Mouse (Mus musculus) c-Kit-negative CD71-positive TER-119-positive erythroid progenitor cells, embryonic 14.5 days (primary cell): ENCODE results near the gene Xab2.
A peak's percentile ranks its signal among the peaks of the same experiment; 100 is the strongest.

Experiments
- DNase-seq: peaks from one replicate; pipeline ENCODE4 v3.0.0-alpha.2; 2013; ENCODE audit warnings: low read depth, low spot score

The Xab2 gene

DNA sequence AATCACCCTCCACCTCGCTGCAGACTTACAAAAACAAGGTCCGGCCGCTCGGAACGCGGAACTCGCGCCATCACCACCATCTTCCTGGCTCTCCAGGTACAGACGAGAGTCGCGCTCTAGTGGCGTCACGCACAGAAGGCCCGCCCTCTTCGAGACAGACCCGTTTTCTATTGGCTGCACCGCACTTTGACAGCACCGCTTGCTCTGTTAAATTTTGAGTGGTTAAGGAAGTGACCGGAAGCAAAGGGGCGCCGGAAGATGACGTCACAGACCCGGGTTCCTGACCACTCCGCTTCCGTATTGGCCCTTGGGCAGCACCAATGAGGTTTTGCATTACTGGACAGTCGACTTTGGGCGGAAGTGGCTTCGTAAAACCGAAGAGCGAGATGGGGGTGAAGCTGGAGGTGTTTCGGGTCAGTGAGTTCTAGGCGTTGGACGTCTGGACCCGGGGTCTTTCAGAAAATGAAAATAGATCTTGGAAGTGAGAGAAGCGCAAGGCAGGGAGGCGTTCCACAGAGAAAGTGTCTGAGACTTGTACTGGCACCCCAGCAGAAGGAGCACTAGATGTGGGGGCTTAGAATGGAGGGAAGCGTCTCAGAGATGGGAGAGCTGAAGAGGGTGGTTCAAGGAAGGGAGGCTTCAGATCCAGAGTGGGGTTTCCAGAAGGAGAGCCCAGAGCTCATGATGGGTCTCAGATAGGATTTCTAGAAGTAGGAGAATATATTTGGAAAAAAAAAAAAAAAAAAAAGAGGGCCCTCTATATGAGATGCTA, at the start of gene Xab2, which contains the start of gene Pet100:
Xab2 (minus strand) TSS at position 118 of the 772 bp plus-strand sequence.
Pet100 (plus strand) TSS at position 350 of the 772 bp plus-strand sequence.
- peak; percentile 99 for DNase-seq

DNA sequence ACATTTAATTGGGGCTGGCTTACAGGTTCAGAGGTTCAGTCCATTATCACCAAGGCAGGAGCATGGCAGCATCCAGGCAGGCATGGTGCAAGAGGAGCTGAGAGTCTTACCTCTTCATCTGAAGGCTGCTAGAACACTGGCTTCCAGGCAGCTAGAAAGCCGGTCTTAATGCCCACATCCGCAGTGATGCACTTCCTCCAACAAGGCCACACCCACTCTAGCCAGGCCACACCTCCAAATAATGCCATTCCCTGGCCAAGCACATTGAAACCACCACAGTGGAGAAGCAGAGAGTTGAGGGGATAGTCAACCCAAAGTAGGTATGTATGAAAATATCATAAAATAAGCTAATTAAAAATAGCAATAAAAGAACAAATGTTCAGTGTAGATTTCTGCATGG, 49.3 kb upstream of the Xab2 start:
- no peak for DNase-seq

DNA sequence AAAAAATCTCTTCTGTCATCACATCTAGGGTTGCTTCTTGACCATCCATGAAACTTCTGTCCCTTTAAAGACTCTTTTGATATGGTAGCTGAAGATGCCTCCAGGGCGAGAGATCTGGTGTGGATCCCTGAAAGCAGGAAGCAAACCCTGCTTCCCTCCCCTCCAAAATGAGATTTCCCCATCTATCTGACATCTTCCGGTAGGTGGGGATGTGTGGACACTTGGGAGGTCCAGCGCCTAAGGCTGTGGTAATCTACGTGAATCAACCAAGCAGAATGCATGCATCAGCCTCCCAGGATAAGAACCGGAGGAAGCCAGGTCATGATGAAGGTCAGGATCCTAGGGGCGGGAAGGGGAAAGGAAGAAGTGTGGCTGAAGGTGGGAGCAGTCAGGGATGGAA, 44.4 kb upstream of the Xab2 start, which contains the start of gene Mcemp1:
Mcemp1 (plus strand) TSS at position 248 of the 400 bp plus-strand sequence.
- DNase-seq: no peak

DNA sequence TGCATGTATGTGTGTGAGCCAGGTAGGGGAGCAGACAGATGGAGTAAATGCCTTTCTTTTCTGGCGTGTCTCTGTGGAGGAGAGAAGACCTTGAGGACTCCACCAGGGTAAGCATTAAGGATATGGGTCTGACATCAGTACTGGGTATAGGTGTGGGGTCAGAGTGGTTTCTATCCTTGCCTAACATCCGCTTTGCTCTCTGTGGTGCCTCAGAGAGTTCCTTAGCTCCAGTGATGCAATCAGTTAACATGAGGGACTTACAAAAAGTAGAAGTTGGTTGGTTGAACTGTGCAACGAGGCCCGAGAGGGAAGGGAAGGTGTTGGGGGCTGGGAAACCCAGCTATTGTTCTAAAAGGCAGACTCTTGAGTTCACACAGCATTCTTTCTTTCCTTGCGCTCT, 43.3 kb upstream of the Xab2 start:
- no peak for DNase-seq

DNA sequence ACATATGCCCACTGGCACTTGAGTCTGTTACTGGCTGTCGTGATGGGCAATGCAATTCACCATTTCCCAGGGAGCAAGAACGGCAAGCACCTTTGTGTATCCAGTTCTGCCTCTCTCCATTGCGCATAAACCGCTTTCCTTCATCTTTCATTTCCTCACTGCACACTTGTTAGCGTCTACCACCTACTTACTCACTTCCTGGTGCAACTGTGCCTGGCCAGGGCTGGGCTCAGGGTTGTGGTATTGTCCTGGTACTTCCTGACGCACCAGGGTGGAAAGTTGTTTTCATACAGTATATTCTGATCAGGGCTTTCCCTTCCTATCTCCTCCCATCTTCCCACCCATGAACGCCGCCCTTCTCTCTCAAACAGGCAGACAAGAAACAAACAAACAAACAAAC, 39.8 kb upstream of the Xab2 start:
- no peak for DNase-seq

- no peak for DNase-seq
These were observed 35.7 kb upstream of the Xab2 start for GRCm38 (mm10) chr8:3656725-3657381.

GRCm38 (mm10) chr8:3655526-3655925, 34.4 kb upstream of the Xab2 start, which contains the start of gene Retn:
Gene Retn (plus strand): TSS chr8:3655770.
- DNase-seq: no peak

DNA sequence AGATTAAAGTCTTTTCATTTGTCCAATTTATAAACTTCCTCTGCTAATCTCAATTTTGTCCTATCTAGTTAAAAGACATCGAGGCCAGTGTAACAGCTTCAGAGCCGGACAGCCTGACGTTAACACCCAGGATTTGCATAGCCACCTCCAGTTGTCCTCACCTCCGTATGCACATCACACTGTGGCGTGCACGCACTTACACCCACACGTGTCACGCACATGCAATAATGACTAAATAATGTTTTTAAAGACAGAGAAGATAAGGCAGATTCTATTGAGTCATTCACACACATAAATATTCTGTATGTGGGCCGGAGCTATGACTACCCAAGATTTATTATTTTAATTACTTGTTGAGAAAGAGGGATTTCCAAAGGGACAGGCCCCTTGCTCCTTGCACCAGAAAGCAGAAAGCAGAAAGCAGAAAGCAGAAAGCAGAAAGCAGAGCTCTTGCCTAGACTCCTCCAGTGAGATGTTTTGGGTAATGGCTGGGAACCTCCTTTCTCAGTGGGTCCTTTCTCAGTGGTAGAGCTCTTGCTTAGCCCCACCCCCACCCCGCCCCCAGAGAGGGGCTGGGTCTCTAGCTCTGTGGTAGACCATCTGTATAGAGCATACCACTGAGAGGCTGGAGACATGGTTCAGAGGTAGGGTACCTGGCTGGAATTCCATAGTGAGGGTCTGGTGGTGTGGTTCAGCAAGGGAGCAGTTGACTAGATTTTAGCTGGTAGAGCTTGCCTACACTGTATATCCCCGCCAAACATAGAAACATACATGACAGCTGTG, 33.8 kb upstream of the Xab2 start:
- DNase-seq: no peak

DNA sequence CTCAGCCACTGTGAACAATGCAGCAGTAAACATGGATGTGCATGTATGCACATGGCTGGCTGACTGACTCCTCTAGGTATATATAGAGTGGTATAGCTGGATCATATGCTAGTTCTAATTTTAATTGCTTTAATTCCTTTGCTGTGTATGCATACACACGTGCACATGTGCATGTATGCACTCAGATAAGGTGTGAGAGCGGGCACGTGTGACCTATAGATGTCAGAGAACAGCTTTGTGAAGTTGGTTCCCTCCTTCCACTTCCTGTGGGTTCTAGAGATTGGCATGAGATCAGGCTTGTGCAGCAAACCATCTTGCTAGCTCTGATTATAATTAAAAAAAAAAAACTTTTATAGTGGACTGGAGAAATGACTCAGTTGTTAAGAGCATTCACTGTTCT, 31.7 kb upstream of the Xab2 start:
- no peak for DNase-seq

DNA sequence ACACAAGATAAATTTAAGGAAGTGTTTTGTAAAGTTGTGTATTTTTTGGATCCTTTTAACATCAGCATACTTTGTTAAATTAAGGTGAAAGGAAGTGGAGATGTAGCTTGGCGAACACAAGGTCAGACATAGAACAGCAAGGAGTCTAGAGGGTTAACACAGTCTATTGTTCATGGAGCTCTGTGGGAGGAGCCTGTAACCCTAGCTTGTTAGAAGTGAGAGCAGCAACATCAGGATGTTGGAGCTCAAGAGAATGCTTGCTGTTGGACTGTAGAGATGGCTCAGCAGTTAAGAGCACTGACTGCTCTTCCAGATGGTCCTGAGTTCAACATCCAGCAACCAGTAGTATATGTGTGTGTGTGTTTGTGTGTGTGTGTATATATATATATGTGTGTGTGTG, 27.9 kb upstream of the Xab2 start:
- no peak for DNase-seq

DNA sequence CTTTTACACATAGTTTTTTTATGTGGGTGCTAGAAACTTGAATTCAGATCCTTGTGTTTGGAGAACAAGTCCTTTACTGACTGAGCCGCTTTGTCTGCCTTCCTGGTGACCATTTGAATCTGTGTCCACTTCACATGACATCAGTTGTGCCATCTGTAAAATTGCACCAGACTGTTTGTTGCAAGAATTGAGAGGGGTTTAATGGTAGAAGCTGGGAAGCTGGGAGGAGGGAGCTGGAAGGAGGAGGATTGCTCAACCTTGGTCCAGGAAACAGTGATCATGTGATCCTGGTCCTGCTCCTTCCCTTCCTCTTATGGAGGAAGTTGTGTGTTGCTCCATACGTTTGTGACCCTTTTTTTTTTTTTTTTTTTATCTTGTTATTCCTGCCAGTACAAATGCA, 27.2 kb upstream of the Xab2 start:
- no peak for DNase-seq

DNA sequence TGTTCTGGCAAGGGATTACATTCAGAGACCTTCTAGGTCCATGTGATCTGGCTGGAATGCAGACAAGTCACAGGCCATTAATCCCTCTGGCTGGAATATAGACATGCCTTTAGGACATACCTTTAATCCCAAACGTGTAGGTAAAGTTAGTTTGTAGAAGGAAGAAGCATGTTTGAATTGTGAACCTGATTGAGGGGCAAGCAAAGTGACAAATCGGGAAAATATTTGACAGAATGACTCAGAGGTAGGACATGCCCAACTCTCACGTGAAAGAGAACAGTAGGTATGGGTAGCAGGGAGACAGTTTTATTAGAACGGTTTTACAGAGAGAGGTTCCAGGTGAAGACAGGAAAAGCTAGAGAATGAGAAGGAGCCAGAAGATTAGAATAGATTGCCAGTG, 26.4 kb upstream of the Xab2 start:
- no peak for DNase-seq

GRCm38 (mm10) chr8:3646824-3647531, 25.9 kb upstream of the Xab2 start:
- DNase-seq: no peak

GRCm38 (mm10) chr8:3645804-3646203, 24.7 kb upstream of the Xab2 start:
- no peak for DNase-seq

DNA sequence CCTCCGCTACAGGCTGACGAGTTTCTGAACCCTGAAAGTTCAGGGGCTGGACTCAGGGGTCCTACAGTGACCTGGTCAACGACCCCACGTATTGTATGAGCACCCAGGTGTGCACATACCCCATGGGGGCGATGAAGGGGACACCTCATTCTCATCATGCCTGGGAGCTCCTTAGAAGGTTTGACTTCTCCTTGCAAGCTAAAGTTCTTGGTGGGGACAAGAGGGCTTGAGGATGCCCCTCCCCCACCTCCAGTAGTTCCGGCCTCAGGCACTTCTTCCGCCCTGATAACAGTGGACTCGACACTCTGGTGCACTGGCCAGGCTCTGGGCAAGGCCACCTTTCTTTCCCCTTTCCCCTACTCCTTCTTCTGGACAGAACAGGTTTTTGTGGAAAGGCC, 10.4 kb upstream of the Xab2 start:
- DNase-seq: peak; percentile 13

DNA sequence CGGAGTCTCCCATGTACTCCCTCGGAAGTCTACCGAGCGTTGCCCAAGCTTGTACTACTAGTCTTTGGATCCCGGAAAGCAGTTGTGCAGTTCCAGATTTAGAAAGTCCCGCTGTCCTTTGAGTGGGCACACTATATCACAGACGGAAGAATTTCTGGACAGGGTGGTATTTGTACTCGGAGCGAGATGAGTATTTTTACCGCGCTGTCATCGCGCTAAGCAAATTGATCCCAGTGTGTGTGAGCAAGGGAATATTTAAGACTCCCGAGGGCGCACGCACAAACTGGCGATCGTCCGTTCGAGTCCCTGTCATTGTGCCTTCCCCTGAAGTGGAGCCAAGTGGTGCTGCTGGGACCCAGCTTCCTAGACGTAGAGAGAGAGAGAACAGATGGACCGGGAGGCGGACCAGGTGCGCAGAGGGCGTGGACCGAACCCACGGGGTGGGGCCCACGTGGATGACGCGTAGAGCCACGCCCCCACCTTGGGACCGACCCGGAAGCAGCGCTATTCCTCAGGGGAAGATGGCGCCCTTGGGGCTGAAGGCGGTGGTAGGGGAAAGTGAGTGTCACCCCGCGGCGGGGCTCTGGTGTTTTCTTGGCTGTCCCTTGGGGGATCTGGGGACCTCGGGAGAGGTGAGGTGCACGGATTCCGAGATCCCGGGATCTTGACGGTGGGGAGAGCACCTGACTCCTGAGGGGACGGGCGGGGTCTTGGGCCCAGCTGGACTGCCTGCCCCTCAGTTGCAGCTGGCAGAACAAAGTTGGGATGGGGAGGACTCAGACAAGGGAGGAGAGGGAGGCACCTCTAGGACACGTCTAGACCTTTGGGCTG, 9.7 kb upstream of the Xab2 start, which contains the start of gene Stxbp2:
Stxbp2 (plus strand) TSS at position 309 of the 831 bp plus-strand sequence.
- peak; percentile 72 for DNase-seq

- DNase-seq: no peak
These were observed 6.9 kb upstream of the Xab2 start for GRCm38 (mm10) chr8:3628014-3628413.

DNA sequence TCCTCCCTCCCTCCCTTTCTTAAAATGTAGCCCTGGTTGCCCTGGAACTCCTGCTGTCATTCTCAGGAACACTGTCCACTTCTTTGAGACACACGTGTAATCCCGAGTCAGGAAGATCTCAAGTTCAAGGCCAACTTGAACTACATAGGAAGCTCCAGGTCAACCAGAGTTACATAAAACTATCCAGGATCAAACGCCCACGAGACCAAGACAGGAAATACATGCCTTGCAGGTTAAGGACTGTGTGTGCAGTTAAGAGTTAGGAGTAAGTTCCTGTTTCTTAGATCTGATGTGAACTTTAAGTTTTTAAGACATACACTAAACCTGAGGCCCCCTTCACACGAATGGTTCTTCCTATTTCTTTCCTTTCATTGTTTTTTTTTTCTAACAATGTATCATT, 5.9 kb upstream of the Xab2 start:
- DNase-seq: no peak

GRCm38 (mm10) chr8:3625445-3625844, 4.3 kb upstream of the Xab2 start, which contains the start of gene Pcp2:
Gene Pcp2 (minus strand): TSS chr8:3625545.
- DNase-seq: no peak

DNA sequence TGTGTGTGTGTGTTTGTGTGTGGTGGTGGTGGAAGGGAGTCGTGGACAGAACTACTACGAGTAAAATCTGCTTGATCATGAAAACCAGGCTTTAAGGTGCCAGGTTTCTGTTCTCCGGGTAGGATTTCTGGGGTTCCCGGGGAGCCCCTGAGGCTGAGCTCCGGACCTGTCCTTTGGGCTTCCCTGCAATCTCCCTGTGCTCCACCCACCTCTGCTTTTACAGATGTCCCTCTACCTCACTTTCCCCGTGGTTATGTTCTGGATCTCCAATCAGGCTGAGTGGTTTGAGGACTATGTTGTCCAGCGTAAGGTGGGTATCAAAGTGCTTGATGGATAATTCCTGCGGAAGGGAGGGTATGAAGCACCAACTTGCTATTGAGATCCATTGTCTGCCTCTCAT, 1.0 kb upstream of the Xab2 start:
- no peak for DNase-seq

DNA sequence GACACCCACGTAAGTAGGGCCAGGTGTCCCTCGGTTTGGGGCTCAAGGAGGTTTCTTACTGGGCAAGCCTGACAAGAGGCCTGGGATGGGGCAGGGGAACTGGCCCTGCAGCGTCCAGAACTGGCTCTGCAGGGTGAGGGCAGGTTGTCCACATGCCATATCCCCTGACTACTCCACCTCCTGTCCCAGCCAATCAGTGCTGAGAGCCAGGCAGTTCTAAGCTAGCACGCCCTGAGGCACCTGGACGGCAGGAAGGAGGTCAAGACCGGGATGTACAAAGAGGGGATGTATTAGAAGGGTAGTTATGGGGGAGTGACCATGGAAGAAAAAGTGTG, 11.3 kb downstream of the Xab2 start:
- no peak for DNase-seq
